Mouse (Mus musculus) left cerebral cortex, adult 18-20 months (tissue): ENCODE data around the gene Clec10a. TPM values are rescaled to one million over a fixed set of nuclear protein-coding genes. Genes with fewer than 3 reads are reported as not detected.
A peak's percentile ranks its signal among the peaks of the same experiment; 100 is the strongest.
"Not testable (repeated sequence)": the region's sequence is repeated elsewhere in the genome, so short reads cannot be mapped to it uniquely, and the experiment has no call there.

Experiments used
- DNase-seq, 2 experiments: peaks; one replicate each; pipeline ENCODE4 v3.0.0; 2021 to 2022; ENCODE audit warnings: low spot score in 2 of 2, mixed read lengths in 1 of 2
- long read RNA-seq, 2 experiments: library from polyadenylated mRNA; stranded (forward); transcript quantifications; one replicate each; pipeline ENCODE4 v2.0.0; 2021
- total RNA-seq, 2 experiments: library from RNA; stranded (reverse); gene quantifications; 2 replicates each; pipeline ENCODE4 v1.2.3; 2021

Clec10a gene
- 1 to 10 TPM; 2.6 to 4.0 TPM for total RNA-seq
- long read RNA-seq, experiment 1: 0 reads
- long read RNA-seq, experiment 2, partial matches to known transcripts: 0 of 1 reads
- long read RNA-seq, experiment 2, other reads (novel, unspliced or antisense): 0 of 1 reads

GRCm38 (mm10) chr11:70155897-70156296 is at the start of gene Clec10a:
TSS of gene Clec10a (plus strand) at chr11:70156197.
- DNase-seq: not testable (repeated sequence)

GRCm38 (mm10) chr11:70107085-70107484 is 48.9 kb upstream of the Clec10a start:
- no peak for DNase-seq

- DNase-seq: peak; percentile 8 to 21
Observed at GRCm38 (mm10) chr11:70110146-70110545, 45.9 kb upstream of the Clec10a start.

DNA sequence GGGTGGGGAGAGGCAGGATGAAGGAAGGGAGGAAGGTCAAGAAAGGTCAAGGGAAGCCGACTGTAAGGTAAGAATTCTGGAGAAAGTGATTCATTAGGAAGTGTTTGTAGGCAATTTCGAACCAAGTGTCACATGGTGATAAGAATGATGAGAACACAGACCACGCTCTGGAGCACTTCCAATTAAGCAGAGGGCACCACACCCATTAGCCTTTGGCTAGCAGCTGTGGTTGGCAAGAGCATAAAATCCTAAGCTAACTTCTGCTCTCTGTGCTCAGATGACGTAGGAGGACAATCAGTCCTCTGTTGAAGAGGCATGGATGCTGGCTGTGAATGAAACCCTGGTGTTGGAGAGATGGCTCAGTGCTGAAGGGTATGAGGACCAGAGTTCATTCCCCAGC is 41.4 kb upstream of the Clec10a start:
- DNase-seq: no peak

- no peak for DNase-seq
Observed at GRCm38 (mm10) chr11:70115901-70116300, 40.1 kb upstream of the Clec10a start.

GRCm38 (mm10) chr11:70129926-70130379 is 26.0 kb upstream of the Clec10a start, which contains the start of gene Mgl2:
TSS of gene Mgl2 (plus strand) at chr11:70130329.
- no peak for DNase-seq

- not testable (repeated sequence) for DNase-seq
Observed at GRCm38 (mm10) chr11:70135001-70135400, 21.0 kb upstream of the Clec10a start.

DNA sequence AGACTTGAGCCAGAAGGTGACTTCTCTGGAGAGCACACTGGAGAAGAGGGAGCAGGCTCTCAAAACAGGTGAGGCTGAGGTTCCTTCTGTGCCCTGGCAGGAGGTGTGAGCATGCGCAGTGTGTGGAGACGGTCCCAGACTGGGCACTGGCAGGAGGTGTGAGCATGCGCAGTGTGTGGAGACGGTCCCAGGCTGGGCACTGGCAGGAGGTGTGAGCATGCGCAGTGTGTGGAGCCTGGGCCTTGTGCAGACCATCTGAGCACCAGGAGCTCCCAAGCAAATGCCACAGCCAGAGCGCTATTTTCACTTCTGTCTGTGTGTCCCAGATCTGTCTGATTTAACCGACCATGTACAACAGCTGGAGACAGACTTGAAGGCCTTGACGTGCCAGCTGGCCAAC is 20.1 kb upstream of the Clec10a start:
- DNase-seq: not testable (repeated sequence)

DNA sequence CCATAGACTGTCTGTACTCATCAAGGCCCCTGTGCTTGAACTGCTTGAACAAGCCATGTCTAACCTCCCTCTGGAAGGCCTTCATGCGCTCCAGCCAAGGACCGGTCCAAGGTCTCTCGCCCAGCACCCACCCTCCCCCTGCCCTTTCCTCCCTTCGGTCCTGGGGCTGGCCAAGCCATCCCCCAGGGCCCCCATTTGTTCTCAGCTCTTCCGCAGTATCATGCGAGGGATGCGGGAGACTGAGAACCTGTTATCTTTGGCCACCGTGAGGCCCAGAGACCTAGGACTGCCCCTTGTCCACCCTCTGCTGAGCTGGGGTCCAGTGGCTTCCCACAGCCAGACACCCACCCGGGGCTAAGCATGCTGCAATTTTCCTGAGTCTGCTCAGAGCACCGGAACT is 16.8 kb upstream of the Clec10a start:
- DNase-seq: no peak

- DNase-seq: no peak
Observed at GRCm38 (mm10) chr11:70151072-70151471, 4.9 kb upstream of the Clec10a start.

DNA sequence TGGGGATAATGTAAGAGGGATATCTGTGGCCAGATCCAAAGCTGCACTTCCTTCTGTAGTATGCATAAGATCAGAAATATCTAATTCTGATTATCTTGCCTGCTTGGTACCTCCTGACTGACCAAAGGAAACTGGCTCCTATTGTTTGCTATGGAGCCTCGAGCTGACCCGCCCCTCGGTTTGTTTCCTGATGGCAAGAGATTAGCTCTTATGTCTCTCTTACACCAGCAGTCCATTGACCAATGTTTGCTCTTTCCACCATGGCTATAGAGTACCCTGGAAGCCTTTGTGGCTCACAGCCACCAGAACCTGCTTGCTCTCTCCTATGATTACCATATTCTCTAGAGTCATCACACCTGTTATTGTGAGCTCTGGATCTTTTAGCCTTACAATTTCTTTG is 6.3 kb downstream of the Clec10a start:
- no peak for DNase-seq

GRCm38 (mm10) chr11:70165972-70166921 is 10.2 kb downstream of the Clec10a start:
- DNase-seq: no peak

GRCm38 (mm10) chr11:70168136-70168535 is 12.1 kb downstream of the Clec10a start:
- DNase-seq: no peak

GRCm38 (mm10) chr11:70169471-70169870 is 13.5 kb downstream of the Clec10a start:
- DNase-seq: not testable (repeated sequence)

GRCm38 (mm10) chr11:70170291-70170690 is 14.3 kb downstream of the Clec10a start:
- no peak for DNase-seq

- no peak for DNase-seq
Observed at GRCm38 (mm10) chr11:70171181-70171580, 15.2 kb downstream of the Clec10a start.

- peak in 1 of 2 experiments; percentile 27 for DNase-seq
Observed at GRCm38 (mm10) chr11:70171847-70172246, 15.8 kb downstream of the Clec10a start.

DNA sequence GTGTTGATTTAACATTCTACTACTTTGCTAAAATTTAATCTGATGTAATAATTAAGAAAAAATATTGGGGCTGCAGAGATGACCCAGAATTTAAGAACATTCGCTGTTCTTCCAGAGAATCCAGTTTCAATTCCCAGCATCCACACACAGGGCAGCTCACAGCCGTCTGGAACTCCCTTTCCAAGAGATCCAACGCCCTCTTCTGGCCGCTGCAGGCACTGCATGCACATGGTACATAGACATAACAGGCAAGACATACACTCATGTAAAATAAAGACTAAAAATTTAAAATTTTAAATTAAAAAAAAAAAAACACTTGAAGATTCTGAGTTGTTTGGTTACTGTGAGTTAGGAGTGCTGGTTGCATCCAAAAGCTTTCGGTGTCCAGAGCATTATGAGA is 16.3 kb downstream of the Clec10a start:
- DNase-seq: no peak

DNA sequence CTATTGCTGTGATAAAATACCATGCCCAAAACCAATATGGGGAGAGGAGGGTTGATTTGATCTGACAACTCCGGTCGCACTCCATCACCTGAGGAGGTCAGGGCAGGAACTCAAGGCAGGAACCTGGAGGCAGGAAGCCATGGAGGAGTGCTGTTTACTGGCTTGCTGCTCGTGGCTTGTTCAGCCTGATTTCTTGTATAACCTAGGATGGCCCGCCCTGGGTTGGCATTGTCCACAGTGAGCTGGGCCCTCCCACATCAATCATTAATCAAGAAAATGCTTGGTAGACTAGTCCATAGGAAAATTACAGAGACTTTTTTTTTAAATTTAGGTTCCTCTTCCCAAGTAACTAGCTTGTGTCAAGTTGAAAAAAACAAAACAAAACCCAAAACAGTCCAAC is 18.5 kb downstream of the Clec10a start:
- DNase-seq: no peak

DNA sequence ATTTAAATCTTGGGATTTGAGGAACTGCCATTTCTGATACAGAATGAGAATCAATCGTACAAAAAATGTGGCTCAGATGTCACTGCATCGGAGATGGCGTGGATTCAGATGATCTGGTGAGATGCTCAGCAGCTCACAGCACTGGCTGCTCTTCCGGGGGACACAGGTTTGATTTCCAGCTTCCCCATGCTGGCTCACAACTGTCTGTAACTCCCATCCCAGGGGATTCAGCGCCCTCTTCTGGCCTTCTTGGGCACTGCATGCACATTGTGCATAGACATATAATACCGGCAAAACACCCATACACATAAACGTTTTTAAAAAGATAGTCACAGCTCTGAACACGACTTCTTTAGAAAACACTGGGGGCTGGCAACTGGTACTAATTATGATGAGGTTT is 21.6 kb downstream of the Clec10a start:
- DNase-seq: no peak

- no peak for DNase-seq
Observed at GRCm38 (mm10) chr11:70178311-70178710, 22.3 kb downstream of the Clec10a start.

DNA sequence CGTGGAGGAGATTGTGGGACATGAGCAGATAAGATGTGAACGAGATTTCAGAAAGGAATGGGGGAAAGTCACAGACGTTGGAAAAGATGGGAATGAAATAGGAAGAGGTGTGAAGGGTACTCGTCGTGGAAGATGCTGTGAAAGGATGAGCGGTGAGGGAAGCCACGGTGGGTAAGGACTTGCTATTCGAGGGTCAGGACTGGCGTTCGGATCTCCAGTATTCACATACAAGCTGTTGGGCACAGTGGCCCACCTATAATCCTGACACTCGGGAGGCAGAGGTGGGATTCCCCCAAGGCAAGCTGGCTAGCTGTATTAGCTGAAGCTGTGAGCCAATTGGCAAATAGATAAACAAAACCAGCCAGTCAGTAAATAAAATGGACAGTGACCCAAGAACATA is 22.8 kb downstream of the Clec10a start:
- no peak for DNase-seq
